Mouse (Mus musculus) kidney, postnatal 0 days (tissue): ENCODE measurements at regions not wholly inside any gene's neighbourhood (a gene's known extent, or its start where the extent isn't known, plus 50 kb on each side); places are given as distances from the start of the nearest gene placed in this dataset.

Experiments
- ATAC-seq: fragments of 200-750 bp; cut with Nextera tagmentation; replicated peaks from 2 replicates; pipeline ENCODE4 v1.8.0; 2017; ENCODE audit warnings: low read depth, moderate number of reproducible peaks, moderate TSS enrichment, moderate library complexity; ENCODE audit not compliant: low FRiP score
- DNase-seq: peaks from one replicate; pipeline ENCODE4 v3.0.0-alpha.2; 2016; ENCODE audit warnings: low spot score
- H3K27ac ChIP-seq: fragments of 300-500 bp; sonication (generic); 2 replicates; pipeline ENCODE4 v1.5.1; 2014; ENCODE audit warnings: mild to moderate bottlenecking
- H3K27me3 ChIP-seq: fragments of 300-500 bp; sonication (generic); 2 replicates; pipeline ENCODE4 v1.6.1; 2014; ENCODE audit warnings: low read length, mixed read lengths; ENCODE audit not compliant: insufficient read depth
- H3K36me3 ChIP-seq: fragments of 300-500 bp; sonication (generic); 2 replicates; pipeline ENCODE4 v1.6.1; 2014; ENCODE audit warnings: low read length, mixed read lengths; ENCODE audit not compliant: insufficient read depth
- H3K4me1 ChIP-seq: fragments of 300-500 bp; sonication (generic); replicated peaks from 2 replicates; pipeline ENCODE4 v1.6.1; 2014; ENCODE audit warnings: antibody characterized with exemption, low read length, mixed read lengths; ENCODE audit not compliant: insufficient read depth
- H3K4me2 ChIP-seq: fragments of 300-500 bp; sonication (generic); 2 replicates; pipeline ENCODE4 v1.6.1; 2014; ENCODE audit warnings: mild to moderate bottlenecking, low read length, moderate library complexity, mixed read lengths
- H3K4me3 ChIP-seq: fragments of 300-500 bp; sonication (generic); replicated peaks from 2 replicates; pipeline ENCODE4 v1.5.1; 2014; ENCODE audit warnings: low read depth, low read length
- H3K9ac ChIP-seq: fragments of 300-500 bp; sonication (generic); 2 replicates; pipeline ENCODE4 v1.6.1; 2014; ENCODE audit warnings: low read depth, low read length
- H3K9me3 ChIP-seq: fragments of 300-500 bp; sonication (generic); replicated peaks from 2 replicates; pipeline ENCODE4 v1.6.1; 2016; ENCODE audit warnings: low read length, inconsistent platforms, mixed read lengths
- CTCF ChIP-seq: IDR thresholded peaks from 2 replicates; pipeline ENCODE4 v1.5.1; 2016; ENCODE audit warnings: antibody characterized with exemption, low read depth, mild to moderate bottlenecking, moderate library complexity
- WGBS: fragments of 180-500 bp; shearing (Covaris S2); extraction: QIAGEN DNeasy Blood & Tissue Kit; methylation state at CpG from one replicate; pipeline ENCODE4 v1.1.7; 2014; 5-methylcytosine and 5-hydroxymethylcytosine counted together

DNA sequence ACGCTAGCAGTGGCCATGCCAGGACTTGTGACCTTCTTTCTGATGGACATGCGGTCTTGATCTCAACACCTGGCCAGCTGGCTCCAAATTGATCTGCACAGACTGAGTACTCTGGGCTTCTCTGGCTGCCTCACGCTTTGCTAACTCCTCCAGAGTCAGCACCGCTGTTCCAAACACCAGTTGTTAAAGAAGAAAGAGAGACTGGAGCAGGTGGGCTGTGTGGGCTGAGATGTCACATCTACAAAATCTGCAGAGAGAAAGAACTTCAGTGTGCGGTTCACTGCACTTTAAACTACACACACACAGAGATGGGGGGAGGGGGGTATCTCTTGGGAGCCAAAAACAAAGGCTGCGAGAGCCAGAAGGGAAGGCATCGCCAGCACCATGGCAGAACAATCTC is 234.2 kb downstream of the Rnf144a start:
- H3K4me3 ChIP-seq = no peak overlapping the region
- ATAC-seq = no peak

DNA sequence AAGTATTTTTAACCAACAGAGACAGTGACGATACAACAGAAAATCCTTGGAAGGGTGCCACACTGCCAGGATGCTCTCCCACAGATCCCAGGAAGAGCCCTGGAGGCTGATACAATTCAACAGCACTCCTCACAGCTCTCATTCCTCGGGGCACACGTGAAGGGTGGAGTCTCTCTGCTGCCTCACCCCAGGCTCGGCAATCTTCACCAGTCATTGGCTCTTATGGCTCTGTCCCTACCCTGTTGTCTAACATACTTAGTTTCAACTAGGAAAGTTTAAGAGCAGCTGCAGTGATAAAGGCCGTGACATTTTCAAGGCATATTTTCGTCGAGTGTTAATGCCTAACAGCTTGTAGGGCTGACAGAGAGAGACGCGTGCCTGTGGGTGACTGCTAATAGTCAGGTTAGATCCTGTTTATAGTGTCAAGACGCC is 238.8 kb downstream of the Rnf144a start:
- H3K4me1 ChIP-seq = no peaks in the 10 kb centered on the region
- no peak overlapping the region for H3K4me2 ChIP-seq
- TF ChIP-seq CTCF = no peak
- no peaks in the 10 kb centered on the region for H3K36me3 ChIP-seq
- no peak overlapping the region for H3K4me3 ChIP-seq
- no peak overlapping the region for H3K27ac ChIP-seq
- no peaks in the 10 kb centered on the region for H3K9me3 ChIP-seq
- H3K27me3 ChIP-seq = no peaks in the 10 kb centered on the region
- H3K9ac ChIP-seq = no peak overlapping the region
- DNase-seq (no peak), ATAC-seq (no peak)
- WGBS = 54% methylated on average over 10 of the region's 10 CpGs

More for the DNA sequence above, 234.2 kb downstream of the Rnf144a start:
- 59% methylated on average over 7 of the region's 7 CpGs for WGBS
- DNase-seq = no peak
- no peak overlapping the region for H3K9ac ChIP-seq
- TF ChIP-seq CTCF = no peak
- H3K27ac ChIP-seq = no peak overlapping the region
- no peaks in the 10 kb centered on the region for H3K4me1 ChIP-seq
- H3K27me3 ChIP-seq = no peaks in the 10 kb centered on the region
- H3K4me2 ChIP-seq = no peak overlapping the region
- no peaks in the 10 kb centered on the region for H3K9me3 ChIP-seq
- no peaks in the 10 kb centered on the region for H3K36me3 ChIP-seq

DNA sequence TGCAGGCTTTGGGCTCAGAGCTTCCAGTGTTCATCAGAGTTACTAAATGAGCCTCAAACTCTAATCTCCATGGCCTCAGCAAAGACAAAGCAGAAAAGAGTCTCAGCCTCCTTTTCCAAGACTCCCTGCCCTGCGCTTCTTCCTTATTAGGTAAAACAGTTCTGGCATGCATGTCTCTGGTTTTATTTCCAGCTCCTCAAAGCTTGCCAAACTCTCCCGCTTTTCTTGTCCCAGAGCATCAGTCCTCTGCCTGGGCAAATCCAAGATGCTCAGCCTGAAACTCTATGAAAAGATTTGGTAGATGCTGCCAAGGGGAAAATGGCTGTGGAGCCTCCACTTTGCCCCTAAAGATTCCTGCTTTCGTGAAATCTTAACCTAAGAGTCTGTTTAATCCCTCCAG is 251.6 kb downstream of the Rnf144a start:
- Histone ChIP-seq H3K36me3 (no peaks in the 10 kb centered on the region), H3K27me3 (no peaks in the 10 kb centered on the region), H3K4me3 (no peak overlapping the region), H3K4me2 (no peak overlapping the region), H3K27ac (no peak overlapping the region), H3K9me3 (no peaks in the 10 kb centered on the region), H3K4me1 (no peaks in the 10 kb centered on the region), H3K9ac (no peak overlapping the region)
- no peak for DNase-seq
- no peak for ATAC-seq
- TF ChIP-seq CTCF = no peak
- 64% methylated on average over 3 of the region's 3 CpGs for WGBS

DNA sequence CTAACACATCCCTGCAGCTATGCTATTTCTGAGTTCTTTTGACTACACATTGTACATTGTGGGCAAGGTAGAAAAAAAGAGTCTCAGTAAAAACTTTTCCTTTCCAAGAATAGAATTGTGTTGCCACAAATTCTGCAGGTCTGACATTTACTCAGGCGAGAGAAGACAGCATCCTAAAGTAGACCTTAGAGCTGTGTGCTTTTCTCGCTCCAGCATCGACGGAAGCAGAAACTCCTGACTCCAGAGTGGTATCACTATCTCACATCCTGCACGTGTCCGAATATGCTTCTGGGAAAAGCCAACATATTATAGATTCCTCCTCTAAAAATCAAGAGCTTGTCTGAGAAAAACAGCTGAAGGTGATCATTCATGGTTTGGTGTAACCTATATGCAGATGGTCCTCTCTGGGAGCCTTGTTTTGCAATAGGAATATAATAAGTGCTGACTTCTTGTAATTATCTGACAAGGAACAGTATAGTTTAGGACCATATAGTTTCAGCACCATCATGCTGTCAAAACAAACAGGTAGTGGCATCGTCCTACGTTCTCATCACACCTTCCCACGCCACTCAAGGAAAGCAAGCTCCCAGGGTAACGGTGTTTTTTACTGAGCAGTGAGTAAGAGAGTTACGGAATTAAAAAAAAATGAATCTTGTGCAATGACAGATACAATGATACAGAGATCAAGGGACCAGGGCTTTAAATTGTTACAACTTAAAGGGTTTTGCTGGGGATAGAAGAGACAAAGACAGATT is 254.0 kb downstream of the Rnf144a start:
- no peak overlapping the region for H3K4me3 ChIP-seq
- no peak overlapping the region for H3K27ac ChIP-seq
- no peak overlapping the region for H3K9ac ChIP-seq
- H3K4me2 ChIP-seq = no peak overlapping the region
- H3K36me3 ChIP-seq = no peaks in the 10 kb centered on the region
- H3K9me3 ChIP-seq = no peaks in the 10 kb centered on the region
- DNase-seq = no peak
- ATAC-seq = no peak
- WGBS = 82% methylated on average over 11 of the region's 11 CpGs
- no peak for TF ChIP-seq CTCF
- no peaks in the 10 kb centered on the region for H3K27me3 ChIP-seq
- H3K4me1 ChIP-seq = no peaks in the 10 kb centered on the region

DNA sequence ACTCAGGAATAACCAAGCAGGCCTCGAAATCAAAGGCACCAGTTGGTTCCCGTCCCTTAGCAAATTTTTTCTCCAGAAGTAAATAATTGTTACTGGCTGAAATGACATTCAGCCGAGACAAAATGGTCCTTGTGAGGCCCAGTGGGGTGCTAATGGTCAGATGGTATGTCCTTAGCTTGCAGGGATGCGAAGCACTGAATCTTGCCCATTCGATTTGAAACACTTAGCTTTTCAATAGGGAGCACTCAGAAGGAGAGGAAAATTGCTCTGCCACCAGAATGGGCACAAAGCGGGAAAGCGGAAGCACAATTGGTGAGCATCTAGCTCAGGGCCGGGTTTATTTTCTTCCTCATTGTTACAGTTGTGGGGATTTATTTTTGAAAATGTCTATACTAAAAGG is 262.1 kb downstream of the Rnf144a start:
- ATAC-seq (no peak), DNase-seq (no peak)
- H3K9me3 ChIP-seq = no peaks in the 10 kb centered on the region
- no peak overlapping the region for H3K27ac ChIP-seq
- H3K36me3 ChIP-seq = no peaks in the 10 kb centered on the region
- WGBS = 77% methylated on average over 8 of the region's 8 CpGs
- no peaks in the 10 kb centered on the region for H3K4me1 ChIP-seq
- no peaks in the 10 kb centered on the region for H3K27me3 ChIP-seq
- H3K9ac ChIP-seq = no peak overlapping the region
- H3K4me3 ChIP-seq = no peak overlapping the region
- no peak for TF ChIP-seq CTCF
- H3K4me2 ChIP-seq = no peak overlapping the region

DNA sequence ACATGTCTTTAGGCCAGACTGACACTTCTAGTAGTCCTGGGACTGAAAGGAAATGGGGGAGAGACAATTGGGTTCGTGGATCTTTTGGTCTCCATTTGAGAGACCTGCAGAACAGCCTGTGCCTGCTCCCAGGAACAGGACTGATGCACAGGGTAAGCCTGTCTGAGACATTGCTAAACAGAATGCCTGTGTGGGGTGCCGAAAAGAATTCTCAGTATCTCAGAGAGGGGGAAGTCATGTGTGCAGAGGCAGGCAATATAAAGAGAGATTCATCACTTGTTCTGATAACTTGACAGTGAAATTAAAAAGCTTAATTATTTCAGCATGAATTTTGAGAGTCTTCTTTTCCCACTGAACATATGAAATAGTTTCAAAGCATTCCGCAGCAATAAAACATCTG is 268.7 kb downstream of the Rnf144a start:
- 56% methylated on average over 3 of the region's 3 CpGs for WGBS
- Histone ChIP-seq H3K4me3 (no peak overlapping the region), H3K27me3 (no peaks in the 10 kb centered on the region), H3K9me3 (no peaks in the 10 kb centered on the region), H3K36me3 (no peaks in the 10 kb centered on the region), H3K4me1 (no peaks in the 10 kb centered on the region), H3K9ac (no peak overlapping the region), H3K4me2 (no peak overlapping the region), H3K27ac (no peak overlapping the region)
- no peak for ATAC-seq
- TF ChIP-seq CTCF = no peak
- DNase-seq = peak; percentile 29
